Mouse (Mus musculus): ENCODE data around the gene Ccdc103. TPM values are rescaled to one million over a fixed set of nuclear protein-coding genes. Genes with fewer than 3 reads are reported as not detected.

Ccdc103 gene
- polyA plus RNA-seq, 1 experiment: not detected

DNA sequence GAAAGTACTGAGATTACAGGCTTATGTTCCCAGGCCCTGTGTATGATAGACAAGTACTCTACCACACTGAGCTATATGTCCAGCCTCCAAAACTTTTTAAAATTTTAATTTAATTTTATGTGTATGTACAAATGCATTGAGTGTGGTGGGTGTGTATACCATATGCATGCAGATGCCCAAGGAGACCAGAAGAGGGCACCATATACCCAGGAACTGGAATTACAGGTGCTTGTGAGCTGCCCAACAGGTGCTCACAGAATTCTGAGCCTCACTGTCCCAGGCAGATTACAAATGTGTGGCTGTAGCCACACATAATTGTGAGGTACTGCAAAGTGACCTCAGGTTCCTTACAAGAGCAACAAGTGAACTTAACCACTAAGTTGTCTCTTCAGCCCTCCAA is 27.2 kb upstream of the Ccdc103 start:
- Histone ChIP-seq H3K27me3 (replicated peaks) (no peaks in the 10 kb centered on the region), H3K9me3 (no peaks in the 10 kb centered on the region), H3K36me3 (replicated peaks; ENCODE audit: low read length) (peaks cover 97% of the 10 kb centered on the region), H3K4me3 (replicated peaks) (no peak overlapping the region), H3K4me1 (no peaks in the 10 kb centered on the region)
- TF ChIP-seq GATA1 (IDR thresholded peaks at IDR 0.05; ENCODE audit: borderline replicate concordance, low read length): no peak
- no peak for TF ChIP-seq FLI1 (IDR thresholded peaks at IDR 0.05; ENCODE audit: low read length)

DNA sequence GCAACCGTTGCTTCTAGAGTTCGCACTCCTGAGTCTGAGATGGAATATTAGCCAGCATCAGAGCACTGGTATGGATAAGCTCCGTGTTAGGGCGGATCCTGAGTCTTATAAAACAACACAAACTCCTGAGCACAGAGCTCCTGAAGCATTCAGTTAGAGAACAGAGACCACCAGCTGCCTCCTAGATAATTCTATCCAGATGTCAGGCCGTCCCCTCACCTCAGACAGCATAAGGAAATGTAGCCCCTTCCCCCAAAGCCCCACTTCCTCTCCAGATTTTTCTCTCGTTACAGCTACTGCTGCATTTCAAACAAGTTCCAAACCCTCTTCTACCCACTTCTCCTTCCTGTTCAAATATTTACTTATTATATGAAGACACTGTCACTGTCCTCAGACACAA is 25.1 kb upstream of the Ccdc103 start:
- Histone ChIP-seq H3K36me3 (replicated peaks; ENCODE audit: low read length) (peaks cover 97% of the 10 kb centered on the region), H3K27me3 (replicated peaks) (no peaks in the 10 kb centered on the region), H3K4me1 (no peaks in the 10 kb centered on the region), H3K9me3 (no peaks in the 10 kb centered on the region), H3K4me3 (replicated peaks) (no peak overlapping the region)
- TF ChIP-seq GATA1 (IDR thresholded peaks at IDR 0.05; ENCODE audit: borderline replicate concordance, low read length) (no peak), FLI1 (IDR thresholded peaks at IDR 0.05; ENCODE audit: low read length) (no peak)

DNA sequence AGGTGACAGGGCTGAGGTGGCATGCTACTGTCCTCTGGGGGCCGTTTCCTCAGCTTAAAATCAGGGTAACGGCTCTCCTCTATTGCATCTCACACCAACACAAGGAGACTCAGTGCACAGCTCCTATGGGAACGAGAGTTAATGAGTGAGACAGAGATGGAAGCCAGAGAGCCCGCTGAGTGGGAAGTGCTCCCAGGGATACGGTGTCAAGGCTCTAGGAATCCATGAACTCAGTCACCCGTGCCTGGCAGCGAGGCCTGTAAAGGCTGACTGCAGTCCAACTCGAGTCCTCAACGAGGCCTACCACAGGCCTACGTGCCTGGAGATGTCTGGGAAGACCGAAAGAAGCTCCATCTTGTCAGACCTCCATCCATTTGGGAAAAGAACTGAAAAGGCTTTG is 22.1 kb upstream of the Ccdc103 start:
- H3K27me3 ChIP-seq (replicated peaks): no peaks in the 10 kb centered on the region
- peaks cover 97% of the 10 kb centered on the region for H3K36me3 ChIP-seq (replicated peaks; ENCODE audit: low read length)
- no peak overlapping the region for H3K4me3 ChIP-seq (replicated peaks)
- TF ChIP-seq FLI1 (IDR thresholded peaks at IDR 0.05; ENCODE audit: low read length) (no peak), GATA1 (IDR thresholded peaks at IDR 0.05; ENCODE audit: borderline replicate concordance, low read length) (no peak)
- no peaks in the 10 kb centered on the region for H3K9me3 ChIP-seq
- no peaks in the 10 kb centered on the region for H3K4me1 ChIP-seq

DNA sequence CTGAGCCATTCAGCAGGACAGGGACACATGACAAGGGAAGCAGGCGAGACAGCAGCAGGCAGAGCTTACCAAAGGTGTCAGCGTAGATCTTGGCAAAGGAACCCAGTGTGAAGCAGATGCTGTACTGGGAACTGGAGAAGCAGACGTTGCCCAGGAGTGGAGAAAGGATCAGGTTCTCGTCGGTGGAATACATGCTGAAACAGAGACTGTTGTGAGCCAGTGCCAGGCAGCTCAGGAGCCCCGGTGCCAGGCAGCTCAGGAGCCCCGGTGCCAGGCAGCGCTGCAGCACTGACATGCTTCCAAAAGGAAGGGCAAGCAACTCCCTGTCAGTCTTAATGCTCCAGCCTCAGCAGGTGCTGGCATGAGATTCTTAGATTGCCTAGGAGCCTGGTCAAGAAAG is 21.1 kb upstream of the Ccdc103 start:
- no peak for TF ChIP-seq FLI1 (IDR thresholded peaks at IDR 0.05; ENCODE audit: low read length)
- TF ChIP-seq GATA1 (IDR thresholded peaks at IDR 0.05; ENCODE audit: borderline replicate concordance, low read length): no peak
- Histone ChIP-seq H3K9me3 (no peaks in the 10 kb centered on the region), H3K4me3 (replicated peaks) (no peak overlapping the region), H3K36me3 (replicated peaks; ENCODE audit: low read length) (peaks cover 98% of the 10 kb centered on the region), H3K4me1 (no peaks in the 10 kb centered on the region), H3K27me3 (replicated peaks) (no peaks in the 10 kb centered on the region)

DNA sequence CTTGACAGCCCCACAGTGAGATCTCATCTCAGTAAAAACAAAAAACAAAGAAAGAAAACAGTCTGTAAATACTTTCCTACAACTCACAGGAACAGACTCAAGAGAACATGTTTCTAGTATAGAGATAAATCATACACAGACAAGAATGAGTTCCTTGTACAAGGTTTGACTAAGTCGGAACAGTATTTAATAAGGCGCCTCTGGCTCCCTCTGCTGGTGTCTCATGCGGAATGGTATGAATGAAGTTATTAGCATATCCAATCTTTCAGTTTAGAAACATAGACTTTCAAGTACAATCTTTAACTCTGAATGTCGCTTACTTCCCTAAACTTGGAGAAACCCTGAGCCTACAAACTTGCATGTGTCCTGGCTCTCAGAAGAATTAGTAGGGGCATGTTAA is 16.7 kb upstream of the Ccdc103 start:
- peaks cover 96% of the 10 kb centered on the region for H3K36me3 ChIP-seq (replicated peaks; ENCODE audit: low read length)
- H3K4me3 ChIP-seq (replicated peaks): no peak overlapping the region
- TF ChIP-seq GATA1 (IDR thresholded peaks at IDR 0.05; ENCODE audit: borderline replicate concordance, low read length) (no peak), FLI1 (IDR thresholded peaks at IDR 0.05; ENCODE audit: low read length) (no peak)
- no peaks in the 10 kb centered on the region for H3K27me3 ChIP-seq (replicated peaks)
- peaks cover 3% of the 10 kb centered on the region for H3K4me1 ChIP-seq
- H3K9me3 ChIP-seq: no peaks in the 10 kb centered on the region

DNA sequence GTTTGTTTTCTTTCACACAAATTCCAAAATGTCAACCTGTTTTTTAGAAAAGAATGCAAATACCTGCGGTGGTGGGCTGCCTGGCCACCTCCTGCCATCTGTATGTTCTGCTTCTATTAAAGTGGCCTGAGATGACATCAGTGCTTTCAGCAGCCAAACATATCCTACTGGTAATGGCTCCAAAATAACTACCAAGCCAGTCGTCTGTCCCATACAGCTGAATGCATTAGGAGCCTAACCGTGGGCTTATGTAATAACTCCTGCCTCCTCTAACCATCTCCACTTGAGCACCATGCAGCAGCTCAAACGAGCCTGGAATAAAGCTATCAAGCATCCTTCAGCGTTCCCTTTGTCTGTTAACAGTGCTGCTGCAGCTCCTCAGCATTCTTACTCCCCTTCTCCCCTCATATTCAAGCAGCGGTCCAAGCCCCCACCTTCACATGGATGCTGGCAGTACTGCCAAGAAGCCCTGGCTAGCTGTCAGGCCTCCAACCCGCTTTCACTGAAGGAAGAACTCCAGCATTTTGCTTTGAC is 6.1 kb upstream of the Ccdc103 start:
- Histone ChIP-seq H3K27me3 (replicated peaks) (no peaks in the 10 kb centered on the region), H3K36me3 (replicated peaks; ENCODE audit: low read length) (peaks cover 68% of the 10 kb centered on the region), H3K9me3 (no peaks in the 10 kb centered on the region), H3K4me3 (replicated peaks) (no peak overlapping the region), H3K4me1 (peaks cover 26% of the 10 kb centered on the region)
- TF ChIP-seq GATA1 (IDR thresholded peaks at IDR 0.05; ENCODE audit: borderline replicate concordance, low read length) (no peak), FLI1 (IDR thresholded peaks at IDR 0.05; ENCODE audit: low read length) (no peak)

DNA sequence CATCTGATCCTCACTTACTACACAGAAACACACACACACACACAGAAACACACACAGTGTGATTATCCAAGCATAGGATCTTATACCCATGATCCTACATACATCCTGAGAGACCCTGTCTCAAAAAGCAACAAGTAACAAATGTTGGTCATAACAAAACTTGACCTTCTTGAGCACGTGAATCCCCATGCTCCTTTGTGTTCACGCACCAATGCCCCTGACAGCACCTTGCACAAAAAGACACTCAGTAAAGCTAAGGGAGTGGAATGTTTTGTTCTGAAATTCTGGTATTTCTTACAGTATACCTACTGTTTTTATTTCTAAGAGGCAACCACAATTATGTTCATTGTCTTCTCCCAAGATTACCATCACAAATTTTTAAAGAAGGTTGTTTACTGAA is 1.4 kb upstream of the Ccdc103 start:
- Histone ChIP-seq H3K4me3 (replicated peaks) (peak overlapping the region; percentile 92), H3K4me1 (peaks cover 29% of the 10 kb centered on the region), H3K9me3 (no peaks in the 10 kb centered on the region), H3K27me3 (replicated peaks) (peaks cover 18% of the 10 kb centered on the region), H3K36me3 (replicated peaks; ENCODE audit: low read length) (peaks cover 33% of the 10 kb centered on the region)
- TF ChIP-seq FLI1 (IDR thresholded peaks at IDR 0.05; ENCODE audit: low read length) (no peak), GATA1 (IDR thresholded peaks at IDR 0.05; ENCODE audit: borderline replicate concordance, low read length) (no peak)

DNA sequence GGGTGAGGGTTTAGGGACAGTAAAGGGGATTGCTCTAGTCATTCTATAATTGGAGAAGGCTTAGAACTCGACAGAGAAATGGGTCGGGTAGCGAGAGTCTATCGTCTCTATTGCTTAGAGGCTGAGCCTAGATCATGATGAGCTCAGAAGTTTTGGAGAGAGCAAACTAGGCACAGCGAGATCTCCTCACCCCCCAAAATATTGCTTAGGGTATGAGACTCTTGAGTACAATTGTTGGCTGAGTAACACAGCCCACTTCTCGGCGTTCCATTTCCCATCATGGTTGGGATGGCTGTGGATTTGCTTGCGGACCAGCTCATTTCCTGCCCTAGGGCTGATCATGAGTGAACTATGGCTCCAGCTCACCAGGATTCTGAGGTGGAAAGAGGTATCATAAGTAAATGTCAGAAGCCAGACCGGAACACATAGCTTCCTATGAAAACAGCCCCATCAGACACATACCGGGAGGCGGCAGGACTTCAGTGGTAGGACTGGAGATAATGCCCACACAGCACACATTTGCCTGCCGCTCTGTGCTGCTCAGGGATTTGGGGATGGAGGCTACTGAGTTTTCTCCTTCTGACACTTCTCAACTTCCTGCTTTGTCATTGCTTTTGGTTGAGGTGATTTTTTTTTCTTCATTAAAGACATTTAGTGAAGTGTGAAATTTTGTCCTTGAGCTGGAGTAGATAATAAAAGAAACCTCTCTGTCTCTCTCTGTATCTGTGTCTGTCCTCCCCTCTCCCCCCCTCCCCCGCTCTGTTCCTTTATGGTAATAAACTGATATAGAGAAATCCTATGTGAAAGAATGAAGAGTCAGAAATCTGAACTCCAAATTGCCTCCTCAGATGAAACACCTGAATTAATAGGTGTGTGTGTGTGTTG is 552 bp downstream of the Ccdc103 start:
- Histone ChIP-seq H3K9me3 (no peaks in the 10 kb centered on the region), H3K36me3 (replicated peaks; ENCODE audit: low read length) (peaks cover 15% of the 10 kb centered on the region), H3K4me3 (replicated peaks) (peak overlapping the region; percentile 92), H3K27me3 (replicated peaks) (peaks cover 38% of the 10 kb centered on the region), H3K4me1 (peaks cover 29% of the 10 kb centered on the region)
- TF ChIP-seq FLI1 (IDR thresholded peaks at IDR 0.05; ENCODE audit: low read length) (no peak), GATA1 (IDR thresholded peaks at IDR 0.05; ENCODE audit: borderline replicate concordance, low read length) (no peak)

DNA sequence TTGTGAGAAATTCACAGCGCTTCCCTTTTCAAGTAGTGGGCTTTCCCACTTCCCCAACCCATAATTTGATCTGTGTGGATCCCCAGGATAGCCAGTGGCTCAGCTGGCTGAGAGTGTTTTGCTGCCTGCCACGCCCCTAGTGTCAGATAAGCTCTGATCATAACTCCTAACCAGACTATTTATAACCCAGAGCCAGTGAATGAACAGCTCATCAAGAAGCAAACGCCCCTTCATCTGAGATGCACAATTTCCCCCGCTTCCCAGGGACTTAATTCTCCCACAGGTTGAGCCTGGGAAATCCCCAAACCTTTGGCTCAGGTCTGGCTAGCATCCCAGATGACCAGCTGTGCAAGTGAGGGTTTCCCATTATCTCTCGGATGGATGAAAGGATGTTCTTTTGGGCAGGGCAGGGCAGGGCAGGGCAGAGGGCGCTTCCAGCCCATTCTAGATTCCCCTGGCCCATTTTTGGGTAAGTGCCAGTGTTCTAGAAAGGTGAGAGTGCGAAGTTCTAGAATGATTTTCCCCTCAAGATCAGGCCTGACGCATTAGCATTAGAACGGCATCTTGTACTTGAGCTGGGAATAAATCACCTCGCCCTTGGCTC is 3.7 kb downstream of the Ccdc103 start, which contains the start of gene Fam187a:
Fam187a (plus strand) TSS at position 554 of the 604 bp plus-strand sequence.
- TF ChIP-seq FLI1 (IDR thresholded peaks at IDR 0.05; ENCODE audit: low read length) (no peak), GATA1 (IDR thresholded peaks at IDR 0.05; ENCODE audit: borderline replicate concordance, low read length) (no peak)
- H3K9me3 ChIP-seq: peaks cover 4% of the 10 kb centered on the region
- H3K4me3 ChIP-seq (replicated peaks): no peak within 1 kb of the TSS
- H3K36me3 ChIP-seq (replicated peaks; ENCODE audit: low read length): no peaks in the 10 kb centered on the region
- H3K4me1 ChIP-seq: peaks cover 21% of the 10 kb centered on the region
- peaks cover 66% of the 10 kb centered on the region for H3K27me3 ChIP-seq (replicated peaks)

DNA sequence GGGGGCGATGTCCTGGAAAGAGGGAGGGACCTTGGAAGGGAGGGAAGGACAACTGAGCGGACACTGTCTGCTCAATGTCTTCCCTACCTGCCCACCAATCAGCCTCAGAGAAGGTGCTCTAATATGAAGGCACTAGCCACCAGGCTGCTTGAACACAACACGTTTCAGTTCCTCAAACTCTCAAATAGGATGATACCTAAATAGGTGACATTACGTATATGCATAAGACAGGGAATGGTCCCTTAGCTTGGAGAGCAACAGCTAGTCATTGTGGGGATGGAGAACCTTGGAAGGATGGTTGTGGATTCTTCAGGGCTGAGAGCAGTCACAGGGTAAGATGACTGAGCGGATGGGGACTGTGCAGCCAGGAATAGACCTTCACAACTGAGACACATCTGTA is 6.4 kb downstream of the Ccdc103 start:
- Histone ChIP-seq H3K9me3 (peaks cover 4% of the 10 kb centered on the region), H3K4me1 (peaks cover 7% of the 10 kb centered on the region; the same call in 1 of the 2 replicates), H3K27me3 (replicated peaks) (peaks cover 80% of the 10 kb centered on the region), H3K36me3 (replicated peaks; ENCODE audit: low read length) (no peaks in the 10 kb centered on the region), H3K4me3 (replicated peaks) (no peak overlapping the region)
- TF ChIP-seq FLI1 (IDR thresholded peaks at IDR 0.05; ENCODE audit: low read length) (no peak), GATA1 (IDR thresholded peaks at IDR 0.05; ENCODE audit: borderline replicate concordance, low read length) (no peak)

Measured in megakaryocyte, embryonic 14.5 days (primary cell).